Mouse (Mus musculus) limb, embryonic 14.5 days (tissue): ENCODE results near the gene Vmn1r226. TPM values are rescaled to one million over a fixed set of nuclear protein-coding genes. Genes with fewer than 3 reads are reported as not detected.

ENCODE experiments used
- ATAC-seq: fragments of 200-750 bp; cut with Nextera tagmentation; 2 replicates; pipeline ENCODE4 v1.8.0; 2017; ENCODE audit warnings: low read depth, moderate number of reproducible peaks, moderate TSS enrichment; ENCODE audit not compliant: low FRiP score
- DNase-seq: peaks from one replicate; pipeline ENCODE4 v3.0.0-alpha.2; 2015; ENCODE audit warnings: low spot score
- H3K27ac ChIP-seq: fragments of 300-500 bp; sonication (generic); replicated peaks from 2 replicates; pipeline ENCODE4 v1.5.1; 2014; ENCODE audit warnings: low read depth, mild to moderate bottlenecking, low read length, moderate library complexity, mixed read lengths
- H3K27me3 ChIP-seq: fragments of 300-500 bp; sonication (generic); 2 replicates; pipeline ENCODE4 v1.6.1; 2014; ENCODE audit warnings: low read length, mixed read lengths; ENCODE audit not compliant: control insufficient read depth, insufficient read depth
- H3K36me3 ChIP-seq: fragments of 300-500 bp; sonication (generic); 2 replicates; pipeline ENCODE4 v1.6.1; 2014; ENCODE audit warnings: mild to moderate bottlenecking, low read length, moderate library complexity, mixed read lengths; ENCODE audit not compliant: control insufficient read depth, insufficient read depth
- H3K4me1 ChIP-seq: fragments of 300-500 bp; sonication (generic); 2 replicates; pipeline ENCODE4 v1.6.1; 2014; ENCODE audit warnings: antibody characterized with exemption, low read length, mixed read lengths; ENCODE audit not compliant: control insufficient read depth, insufficient read depth
- H3K4me2 ChIP-seq: fragments of 300-500 bp; sonication (generic); replicated peaks from 2 replicates; pipeline ENCODE4 v1.6.1; 2014; ENCODE audit warnings: low read depth, mild to moderate bottlenecking, low read length, moderate library complexity; ENCODE audit not compliant: severe bottlenecking
- H3K4me3 ChIP-seq: fragments of 300-500 bp; sonication (generic); replicated peaks from 2 replicates; pipeline ENCODE4 v1.5.1; 2014; ENCODE audit warnings: low read length
- H3K9ac ChIP-seq: fragments of 300-500 bp; sonication (generic); 2 replicates; pipeline ENCODE4 v1.6.1; 2014; ENCODE audit warnings: mild to moderate bottlenecking, low read depth, low read length, moderate library complexity; ENCODE audit not compliant: severe bottlenecking
- H3K9me3 ChIP-seq: fragments of 300-500 bp; sonication (generic); 2 replicates; pipeline ENCODE4 v1.6.1; 2016; ENCODE audit warnings: low read length; ENCODE audit not compliant: control insufficient read depth
- POLR2A ChIP-seq: fragments of 200-500 bp; IDR thresholded peaks from 2 replicates; pipeline ENCODE4 v1.8.0; 2012; ENCODE audit warnings: inconsistent platforms, mild to moderate bottlenecking, moderate library complexity, borderline replicate concordance; ENCODE audit not compliant: insufficient read depth, insufficient read length; ENCODE audit errors: extremely low read depth
- WGBS: fragments of 180-500 bp; shearing (Covaris S2); extraction: QIAGEN DNeasy Blood & Tissue Kit; methylation state at CpG from one replicate; pipeline ENCODE4 v1.1.7; 2014; 5-methylcytosine and 5-hydroxymethylcytosine counted together
- polyA plus RNA-seq, 2 experiments: library from polyadenylated mRNA; depleted of rRNA in 1 of 2; stranded (reverse) in 1 of 2; unstranded in 1 of 2; fragments of >200 nt; fragmentation: Nextera tagmentation in 1 of 2; extraction: Ambion mirVana in 1 of 2; gene quantifications; 2 replicates each; pipeline versions ENCODE4 v1.2.1 to v1.2.3; 2012 to 2014

The Vmn1r226 gene
- polyA plus RNA-seq (2012; rRNA removed) (not detected in 2 replicates), polyA plus RNA-seq (2014; fragmentation: Nextera tagmentation; extraction: Ambion mirVana) (not detected in 2 replicates)

DNA sequence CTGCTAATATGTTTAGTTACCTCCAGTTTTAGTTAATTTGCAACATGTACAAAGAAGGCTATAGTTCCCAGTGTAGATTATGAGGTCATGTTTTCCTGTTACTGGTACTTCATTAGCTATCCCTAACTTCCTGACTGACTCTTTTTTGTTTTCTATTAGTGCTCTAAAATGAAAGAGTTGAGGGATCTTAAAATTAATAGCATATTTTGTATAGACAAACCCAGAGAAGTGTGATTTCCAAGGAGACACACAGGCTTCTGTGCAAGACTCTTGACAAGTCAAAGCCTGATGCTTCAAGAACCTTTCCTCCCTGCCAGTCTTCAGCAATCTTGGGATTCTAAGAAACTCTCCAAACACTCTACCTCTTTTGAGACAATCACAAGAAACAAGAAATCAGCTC lies at the start of gene Vmn1r226:
Vmn1r226 (plus strand) TSS at position 301 of the 400 bp plus-strand sequence.
- Histone ChIP-seq H3K4me2 (no peak within 1 kb of the TSS), H3K36me3 (no peaks in the 10 kb centered on the region), H3K4me1 (no peaks in the 10 kb centered on the region), H3K9ac (no peak within 1 kb of the TSS), H3K4me3 (no peak within 1 kb of the TSS), H3K9me3 (peaks cover 5% of the 10 kb centered on the region; the same call in 1 of the 2 replicates), H3K27ac (no peak within 1 kb of the TSS), H3K27me3 (no peaks in the 10 kb centered on the region)
- ATAC-seq (no peak), DNase-seq (no peak)
- TF ChIP-seq POLR2A, result no peak

DNA sequence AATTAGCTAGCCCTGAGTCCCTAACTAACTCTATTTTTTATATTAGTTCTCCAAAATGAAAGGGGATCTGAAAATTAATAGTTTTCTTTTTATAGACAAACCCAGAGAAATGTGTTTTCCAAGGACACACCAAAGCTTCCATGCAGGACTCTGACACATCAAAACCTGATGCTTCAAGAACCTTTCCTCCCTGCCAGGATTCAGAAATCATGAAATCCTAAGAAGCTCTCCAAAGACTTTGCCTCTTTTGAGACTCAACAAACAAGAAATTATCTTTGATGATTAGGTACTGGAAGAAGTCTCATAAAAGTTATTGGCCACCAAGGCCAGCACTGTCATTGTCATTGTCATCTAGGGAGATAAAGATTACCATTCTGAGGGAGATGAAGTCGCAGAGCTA lies 46.9 kb downstream of the Vmn1r226 start, which contains the start of gene Vmn1r227:
Vmn1r227 (plus strand) TSS at position 301 of the 400 bp plus-strand sequence.
- H3K27me3 ChIP-seq, result no peaks in the 10 kb centered on the region
- no peaks in the 10 kb centered on the region for H3K9me3 ChIP-seq
- WGBS, result 33% methylated on average over 1 of the region's 1 CpGs
- no peak within 1 kb of the TSS for H3K9ac ChIP-seq
- H3K4me3 ChIP-seq, result no peak within 1 kb of the TSS
- no peaks in the 10 kb centered on the region for H3K4me1 ChIP-seq
- no peak for DNase-seq
- no peaks in the 10 kb centered on the region for H3K36me3 ChIP-seq
- no peak for TF ChIP-seq POLR2A
- no peak within 1 kb of the TSS for H3K27ac ChIP-seq
- ATAC-seq, result no peak
- no peak within 1 kb of the TSS for H3K4me2 ChIP-seq

Other genes with a start within 250 kb of the Vmn1r226 start
- gene Vmn2r108, start 201.5 kb upstream of the Vmn1r226 start, polyA plus RNA-seq (2012; rRNA removed), result not detected in 2 replicates
- not detected in 2 replicates for gene Vmn2r108, start 201.5 kb upstream of the Vmn1r226 start, polyA plus RNA-seq (2014; fragmentation: Nextera tagmentation; extraction: Ambion mirVana)
- not detected in 2 replicates for gene Vmn1r225, start 184.7 kb upstream of the Vmn1r226 start, polyA plus RNA-seq (2012; rRNA removed)
- gene Vmn1r225, start 184.7 kb upstream of the Vmn1r226 start, polyA plus RNA-seq (2014; fragmentation: Nextera tagmentation; extraction: Ambion mirVana), result not detected in 2 replicates
- not detected in 2 replicates for gene Vmn2r109, start 118.1 kb upstream of the Vmn1r226 start, polyA plus RNA-seq (2012; rRNA removed)
- not detected in 2 replicates for gene Vmn2r109, start 118.1 kb upstream of the Vmn1r226 start, polyA plus RNA-seq (2014; fragmentation: Nextera tagmentation; extraction: Ambion mirVana)
- not detected in 2 replicates for gene Vmn2r110, start 86.4 kb upstream of the Vmn1r226 start, polyA plus RNA-seq (2012; rRNA removed)
- 0.03 and 0.07 TPM in 2 replicates for gene Vmn2r110, start 86.4 kb upstream of the Vmn1r226 start, polyA plus RNA-seq (2014; fragmentation: Nextera tagmentation; extraction: Ambion mirVana)
- not detected in 2 replicates for gene Fpr-rs3, start 58.0 kb upstream of the Vmn1r226 start, polyA plus RNA-seq (2012; rRNA removed)
- not detected in 2 replicates for gene Fpr-rs3, start 58.0 kb upstream of the Vmn1r226 start, polyA plus RNA-seq (2014; fragmentation: Nextera tagmentation; extraction: Ambion mirVana)
- gene Vmn1r227, start 47.0 kb downstream of the Vmn1r226 start, polyA plus RNA-seq (2012; rRNA removed), result not detected in 2 replicates
- not detected in 2 replicates for gene Vmn1r227, start 47.0 kb downstream of the Vmn1r226 start, polyA plus RNA-seq (2014; fragmentation: Nextera tagmentation; extraction: Ambion mirVana)
- not detected in 2 replicates for gene Vmn1r228, start 103.3 kb downstream of the Vmn1r226 start, polyA plus RNA-seq (2012; rRNA removed)
- not detected in 2 replicates for gene Vmn1r228, start 103.3 kb downstream of the Vmn1r226 start, polyA plus RNA-seq (2014; fragmentation: Nextera tagmentation; extraction: Ambion mirVana)
- not detected in 2 replicates for gene Vmn1r229, start 128.7 kb downstream of the Vmn1r226 start, polyA plus RNA-seq (2012; rRNA removed)
- not detected in 2 replicates for gene Vmn1r229, start 128.7 kb downstream of the Vmn1r226 start, polyA plus RNA-seq (2014; fragmentation: Nextera tagmentation; extraction: Ambion mirVana)
- not detected in 2 replicates for gene Vmn1r230, start 157.6 kb downstream of the Vmn1r226 start, polyA plus RNA-seq (2012; rRNA removed)
- not detected in 2 replicates for gene Vmn1r230, start 157.6 kb downstream of the Vmn1r226 start, polyA plus RNA-seq (2014; fragmentation: Nextera tagmentation; extraction: Ambion mirVana)
- gene Vmn1r231, start 222.2 kb downstream of the Vmn1r226 start, polyA plus RNA-seq (2012; rRNA removed), result not detected in 2 replicates
- not detected in 2 replicates for gene Vmn1r231, start 222.2 kb downstream of the Vmn1r226 start, polyA plus RNA-seq (2014; fragmentation: Nextera tagmentation; extraction: Ambion mirVana)
- not detected in 2 replicates for gene Vmn1r232, start 236.9 kb downstream of the Vmn1r226 start, polyA plus RNA-seq (2012; rRNA removed)
- gene Vmn1r232, start 236.9 kb downstream of the Vmn1r226 start, polyA plus RNA-seq (2014; fragmentation: Nextera tagmentation; extraction: Ambion mirVana), result not detected in 2 replicates